Mouse (Mus musculus): Measurements from ENCODE around the gene H2afv.

DNA sequence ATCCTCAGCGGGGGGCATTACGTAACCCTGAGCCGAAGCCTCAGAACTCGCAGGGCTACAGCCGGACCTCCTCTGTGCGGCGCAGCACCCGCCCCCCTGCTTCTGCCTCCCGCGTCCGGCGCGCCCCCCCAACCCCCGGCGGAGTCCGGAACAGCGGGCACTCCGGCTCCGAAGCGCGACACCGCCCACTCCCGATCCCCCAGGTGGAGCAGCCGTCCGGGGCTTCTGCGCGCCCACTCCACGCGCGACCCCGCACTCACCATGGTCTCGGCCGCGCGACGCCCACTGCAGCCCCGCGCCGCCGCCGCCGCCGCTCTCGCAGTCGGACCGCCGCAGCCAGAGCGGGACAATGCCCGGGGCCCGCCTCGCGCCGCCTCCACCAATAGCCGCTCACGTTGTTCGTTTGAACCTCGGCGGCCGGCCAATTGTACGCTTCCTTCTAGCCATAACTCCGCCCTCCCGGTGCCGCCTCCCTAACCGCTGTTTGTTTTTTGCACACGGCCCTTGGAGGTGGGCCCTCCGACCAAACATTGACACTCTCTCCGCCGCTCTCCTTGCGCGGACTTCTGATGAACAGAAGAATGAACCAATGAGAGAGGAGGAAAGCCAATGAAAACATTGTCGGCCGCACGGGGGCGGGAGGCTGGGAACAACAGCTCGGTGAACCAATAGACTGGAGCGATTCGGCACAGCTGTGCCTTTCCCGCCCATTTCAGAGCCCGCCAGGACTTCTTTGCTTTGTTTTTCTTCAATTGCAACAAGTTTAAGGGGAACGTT lies at the start of gene H2afv:
- TF ChIP-seq CTCF (IDR thresholded peaks at IDR 0.05; ENCODE audit: low read depth, low read length) (no peak), EP300 (IDR thresholded peaks at IDR 0.05; ENCODE audit: insufficient read depth, low read depth, low read length) (0 out of 2 replicates have a peak, but pooled peaks have one; percentile 57)
